Mouse (Mus musculus) liver, embryonic 14.5 days (tissue): ENCODE measurements around the gene Elp4. TPM values are rescaled to one million over a fixed set of nuclear protein-coding genes. Genes with fewer than 3 reads are reported as not detected.

ENCODE experiments used
- ATAC-seq: fragments of 200-750 bp; cut with Nextera tagmentation; 2 replicates; pipeline ENCODE4 v1.8.0; 2017; ENCODE audit warnings: moderate number of reproducible peaks, mild to moderate bottlenecking, moderate library complexity; ENCODE audit not compliant: insufficient read depth
- DNase-seq, 3 experiments: peaks; one replicate each; pipeline ENCODE4 v3.0.0-alpha.2; 2012 to 2013; ENCODE audit warnings: low read depth in 3 of 3, low spot score in 3 of 3
- H3K27ac ChIP-seq: fragments of 300-500 bp; sonication (generic); 2 replicates; pipeline ENCODE4 v1.5.1; 2014; ENCODE audit warnings: moderate library complexity, mild to moderate bottlenecking, control low read depth, inconsistent platforms
- H3K27me3 ChIP-seq: fragments of 300-500 bp; sonication (generic); 2 replicates; pipeline ENCODE4 v1.6.1; 2014; ENCODE audit warnings: mild to moderate bottlenecking, low read length, moderate library complexity; ENCODE audit not compliant: control insufficient read depth, insufficient read depth
- H3K36me3 ChIP-seq: fragments of 300-500 bp; sonication (generic); replicated peaks from 2 replicates; pipeline ENCODE4 v1.6.1; 2014; ENCODE audit warnings: low read depth; ENCODE audit not compliant: control insufficient read depth, insufficient read depth
- H3K4me1 ChIP-seq, 2 experiments: fragments of 200-500 bp in 1 of 2; fragments of 300-500 bp in 1 of 2; sonication (generic) in 1 of 2; replicated peaks; 2 replicates each; pipeline ENCODE4 v1.6.1; 2012 to 2014; ENCODE audit warnings: antibody characterized with exemption in 1 of 2, inconsistent platforms in 1 of 2, low read length in 1 of 2; ENCODE audit not compliant: control insufficient read depth in 2 of 2, insufficient read depth in 2 of 2
- H3K4me2 ChIP-seq: fragments of 300-500 bp; sonication (generic); 2 replicates; pipeline ENCODE4 v1.6.1; 2014; ENCODE audit warnings: low read depth, mild to moderate bottlenecking, control low read depth, moderate library complexity
- H3K4me3 ChIP-seq, 2 experiments: fragments of 200-500 bp in 1 of 2; fragments of 300-500 bp in 1 of 2; sonication (generic) in 1 of 2; 2 replicates each; pipeline ENCODE4 v1.5.1; 2012 to 2014; ENCODE audit warnings: low read depth in 2 of 2, low read length in 2 of 2, mild to moderate bottlenecking in 2 of 2, control low read depth in 1 of 2, inconsistent platforms in 1 of 2, moderate library complexity in 1 of 2; ENCODE audit not compliant: insufficient read depth in 1 of 2
- H3K9ac ChIP-seq: fragments of 300-500 bp; sonication (generic); replicated peaks from 2 replicates; pipeline ENCODE4 v1.6.1; 2014; ENCODE audit warnings: mild to moderate bottlenecking, control low read depth, moderate library complexity
- H3K9me3 ChIP-seq: fragments of 300-500 bp; sonication (generic); 2 replicates; pipeline ENCODE4 v1.6.1; 2016; ENCODE audit warnings: low read length, mixed read lengths; ENCODE audit not compliant: control insufficient read depth
- CTCF ChIP-seq: IDR thresholded peaks from 2 replicates; pipeline ENCODE4 v1.5.1; 2016; ENCODE audit warnings: antibody characterized with exemption, low read depth, control low read depth
- EP300 ChIP-seq: IDR thresholded peaks from 2 replicates; pipeline ENCODE4 v1.6.1; 2016; ENCODE audit warnings: antibody characterized with exemption, low read depth
- WGBS: fragments of 180-500 bp; shearing (Covaris S2); extraction: QIAGEN DNeasy Blood & Tissue Kit; methylation state at CpG from one replicate; pipeline ENCODE4 v1.1.7; 2014; ENCODE audit not compliant: insufficient replicate concordance; 5-methylcytosine and 5-hydroxymethylcytosine counted together
- polyA plus RNA-seq, 2 experiments: library from polyadenylated mRNA; depleted of rRNA in 1 of 2; stranded (reverse) in 1 of 2; unstranded in 1 of 2; fragments of >200 nt; fragmentation: Nextera tagmentation in 1 of 2; extraction: Ambion mirVana in 1 of 2; gene quantifications; 2 replicates each; pipeline versions ENCODE4 v1.2.1 to v1.2.3; 2012 to 2014

The Elp4 gene
- polyA plus RNA-seq, 2 experiments, result 5.3 to 11.8 TPM

GRCm38 (mm10) chr2:105671798-105672595, 232.4 kb downstream of the Elp4 start:
- peaks cover 100% of the 10 kb centered on the region for H3K27me3 ChIP-seq
- H3K36me3 ChIP-seq, result no peaks in the 10 kb centered on the region
- 2% methylated on average over 25 of the region's 25 CpGs for WGBS
- no peak overlapping the region for H3K9ac ChIP-seq
- H3K4me1 ChIP-seq, result no peaks in the 10 kb centered on the region
- TF ChIP-seq CTCF (peak; percentile 17; the same call in 1 of the 2 replicates), EP300 (no peak)
- no peak overlapping the region for H3K4me3 ChIP-seq
- no peak for ATAC-seq
- H3K9me3 ChIP-seq, result no peaks in the 10 kb centered on the region
- H3K4me2 ChIP-seq, result no peak overlapping the region
- no peak overlapping the region for H3K27ac ChIP-seq
- DNase-seq, result no peak

DNA sequence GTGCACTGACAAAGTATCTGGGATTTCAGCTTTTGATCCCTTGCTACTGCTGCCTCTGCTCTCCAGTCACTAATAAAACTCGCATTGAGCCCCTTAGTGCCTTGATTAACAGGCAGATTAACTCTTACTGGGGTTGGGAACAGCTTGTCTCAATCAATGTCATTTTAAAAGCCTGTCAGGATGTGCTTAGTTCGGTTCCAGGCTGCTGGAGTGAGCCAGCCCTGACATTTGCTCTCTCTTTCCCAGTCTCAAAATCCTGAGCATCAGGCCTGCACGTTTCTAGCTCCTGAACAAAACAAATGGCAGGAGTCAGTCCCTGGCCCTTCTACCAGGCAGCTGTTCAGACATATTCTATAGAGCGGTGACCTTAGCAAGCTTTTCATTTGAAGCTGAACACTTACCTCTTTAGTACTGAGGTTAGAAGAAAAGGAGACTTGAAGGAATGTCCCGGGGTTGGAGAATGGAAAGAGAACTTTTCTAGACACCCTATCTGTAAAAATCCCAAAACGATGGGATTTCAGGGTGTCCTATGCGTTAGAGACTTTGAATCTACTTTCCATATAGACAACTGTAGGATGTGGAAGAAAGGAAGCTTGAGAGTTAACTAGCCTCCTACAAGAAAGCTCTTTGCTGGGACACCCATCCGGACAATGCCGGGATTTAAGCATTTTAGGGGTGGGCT, 233.1 kb downstream of the Elp4 start:
- H3K4me2 ChIP-seq, result no peak overlapping the region
- under 1% methylated on average over 9 of the region's 9 CpGs for WGBS
- TF ChIP-seq EP300, result no peak
- no peak for TF ChIP-seq CTCF

GRCm38 (mm10) chr2:105670731-105671095, 233.7 kb downstream of the Elp4 start:
- no peak overlapping the region for H3K9ac ChIP-seq
- no peak for ATAC-seq

More for the DNA sequence above, 233.1 kb downstream of the Elp4 start:
- H3K9ac ChIP-seq, result no peak overlapping the region
- no peak for ATAC-seq
- no peaks in the 10 kb centered on the region for H3K9me3 ChIP-seq
- H3K4me1 ChIP-seq, result no peaks in the 10 kb centered on the region
- no peak overlapping the region for H3K4me3 ChIP-seq
- DNase-seq, result no peak
- no peak overlapping the region for H3K27ac ChIP-seq
- H3K36me3 ChIP-seq, result no peaks in the 10 kb centered on the region
- peaks cover 100% of the 10 kb centered on the region for H3K27me3 ChIP-seq

DNA sequence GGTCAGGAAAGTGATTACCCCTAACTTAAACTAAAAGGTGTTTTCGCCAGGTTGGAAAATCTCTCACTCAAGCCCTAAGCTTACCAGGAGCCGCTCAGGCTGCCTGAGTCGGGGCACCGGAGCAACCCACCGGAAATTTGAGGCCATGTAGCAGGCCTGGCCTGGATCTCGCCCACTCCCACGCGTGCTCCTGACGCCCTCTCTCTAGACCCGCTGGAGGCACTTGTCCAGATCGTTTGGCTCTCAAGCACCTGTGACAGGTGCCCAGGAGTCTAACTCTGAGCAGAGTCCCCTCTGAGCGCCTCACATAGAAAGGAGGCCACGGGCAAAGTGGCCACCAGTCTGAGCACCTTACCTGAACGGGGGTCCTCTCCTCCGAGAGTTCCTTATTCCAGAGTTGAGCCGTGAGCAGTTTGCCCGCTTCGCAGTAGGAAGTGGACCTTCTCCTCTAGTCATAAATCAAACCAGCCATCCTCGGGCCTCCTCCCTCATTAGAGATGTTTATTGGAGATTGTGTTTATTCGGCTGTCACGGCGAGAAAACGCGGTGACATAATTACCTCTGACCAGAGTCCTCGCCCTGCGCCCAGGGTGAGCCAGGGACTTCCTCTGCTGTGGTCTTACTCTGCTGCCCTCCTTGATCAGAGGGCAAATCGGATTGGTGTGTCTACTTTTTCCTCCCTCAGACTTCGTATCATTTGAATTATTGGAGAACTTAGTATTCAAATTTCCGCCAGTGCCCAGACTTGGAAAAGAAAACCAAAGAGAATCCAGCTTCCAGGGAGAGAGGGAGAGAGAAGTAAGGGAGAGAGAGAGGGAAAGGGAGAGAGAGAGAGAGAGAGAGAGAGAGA, 234.3 kb downstream of the Elp4 start:
- H3K4me2 ChIP-seq, result no peak overlapping the region
- no peak for TF ChIP-seq CTCF
- no peak for TF ChIP-seq EP300
- no peak overlapping the region for H3K27ac ChIP-seq
- H3K36me3 ChIP-seq, result no peaks in the 10 kb centered on the region
- no peaks in the 10 kb centered on the region for H3K9me3 ChIP-seq
- H3K4me3 ChIP-seq, result no peak overlapping the region
- no peak for DNase-seq
- WGBS, result 2% methylated on average over 29 of the region's 29 CpGs
- H3K4me1 ChIP-seq, result no peaks in the 10 kb centered on the region
- peaks cover 99% of the 10 kb centered on the region for H3K27me3 ChIP-seq
- ATAC-seq, result no peak
- no peak overlapping the region for H3K9ac ChIP-seq

More at GRCm38 (mm10) chr2:105670731-105671095, 233.7 kb downstream of the Elp4 start:
- Histone ChIP-seq H3K36me3 (no peaks in the 10 kb centered on the region), H3K9me3 (no peaks in the 10 kb centered on the region), H3K27me3 (peaks cover 99% of the 10 kb centered on the region), H3K4me1 (no peaks in the 10 kb centered on the region), H3K4me2 (no peak overlapping the region), H3K27ac (no peak overlapping the region), H3K4me3 (no peak overlapping the region)
- 0% methylated on average over 6 of the region's 6 CpGs for WGBS
- no peak for TF ChIP-seq EP300
- TF ChIP-seq CTCF, result no peak
- no peak for DNase-seq
